Mouse (Mus musculus) forebrain, postnatal 0 days (tissue): ENCODE measurements around the gene Pth2. TPM values are rescaled to one million over a fixed set of nuclear protein-coding genes. Genes with fewer than 3 reads are reported as not detected.

ENCODE experiments used
- ATAC-seq: fragments of 200-750 bp; cut with Nextera tagmentation; 2 replicates; pipeline ENCODE4 v1.8.0; 2017; ENCODE audit warnings: mild to moderate bottlenecking, moderate library complexity
- DNase-seq: peaks from one replicate; pipeline ENCODE4 v3.0.0-alpha.2; 2015
- H3K27ac ChIP-seq: fragments of 300-500 bp; sonication (generic); 2 replicates; pipeline ENCODE4 v1.5.1; 2014; ENCODE audit warnings: low read depth, mild to moderate bottlenecking, antibody characterized with exemption, low read length, moderate library complexity, mixed read lengths
- H3K27me3 ChIP-seq: fragments of 300-500 bp; sonication (generic); 2 replicates; pipeline ENCODE4 v1.6.1; 2014; ENCODE audit warnings: mild to moderate bottlenecking, low read length, mixed read lengths; ENCODE audit not compliant: insufficient read depth
- H3K36me3 ChIP-seq: fragments of 300-500 bp; sonication (generic); 2 replicates; pipeline ENCODE4 v1.6.1; 2014; ENCODE audit warnings: mild to moderate bottlenecking, moderate library complexity; ENCODE audit not compliant: insufficient read depth
- H3K4me1 ChIP-seq: fragments of 300-500 bp; sonication (generic); 2 replicates; pipeline ENCODE4 v1.6.1; 2014; ENCODE audit warnings: antibody characterized with exemption; ENCODE audit not compliant: insufficient read depth
- H3K4me2 ChIP-seq: fragments of 300-500 bp; sonication (generic); 2 replicates; pipeline ENCODE4 v1.6.1; 2014; ENCODE audit warnings: low read depth, mild to moderate bottlenecking, moderate library complexity
- H3K4me3 ChIP-seq: fragments of 300-500 bp; sonication (generic); 2 replicates; pipeline ENCODE4 v1.5.1; 2014; ENCODE audit warnings: low read depth, low read length, mixed read lengths
- H3K9ac ChIP-seq: fragments of 300-500 bp; sonication (generic); 2 replicates; pipeline ENCODE4 v1.6.1; 2014; ENCODE audit warnings: mild to moderate bottlenecking
- H3K9me3 ChIP-seq: fragments of 300-500 bp; sonication (generic); 2 replicates; pipeline ENCODE4 v1.6.1; 2016; ENCODE audit warnings: low read length
- CTCF ChIP-seq: sonication (generic); IDR thresholded peaks from 2 replicates; pipeline ENCODE4 v1.5.1; 2016; ENCODE audit warnings: antibody characterized with exemption, control low read depth, low read depth
- WGBS: fragments of 180-500 bp; shearing (Covaris S2); extraction: QIAGEN DNeasy Blood & Tissue Kit; methylation state at CpG from one replicate; pipeline ENCODE4 v1.1.7; 2014; 5-methylcytosine and 5-hydroxymethylcytosine counted together
- polyA plus RNA-seq: library from polyadenylated mRNA; unstranded; fragments of >200 nt; fragmentation: Nextera tagmentation; extraction: Ambion mirVana; gene quantifications from 2 replicates; pipeline ENCODE4 v1.2.1, GENCODE M21; 2015
- total RNA-seq: library from RNA; depleted of rRNA; stranded (reverse); fragments of >200 nt; gene quantifications from 2 replicates; pipeline ENCODE4 v1.2.3, GENCODE M21; 2014

The Pth2 gene
- total and polyA plus RNA-seq, 2 experiments from 2014 or later = 0.48 TPM; not detected in 1

- ATAC-seq (no peak), DNase-seq (no peak)
- peak overlapping the region; percentile 57 for H3K4me2 ChIP-seq
- no peak overlapping the region for H3K9ac ChIP-seq
- 3% methylated on average over 34 of the region's 35 CpGs for WGBS
- no peaks in the 10 kb centered on the region for H3K4me1 ChIP-seq
- no peaks in the 10 kb centered on the region for H3K36me3 ChIP-seq
- H3K27me3 ChIP-seq = peaks cover 81% of the 10 kb centered on the region
- H3K4me3 ChIP-seq = peak overlapping the region; percentile 37
- TF ChIP-seq CTCF = peak; percentile 32; the same call in 1 of the 2 replicates
- no peak overlapping the region for H3K27ac ChIP-seq
- no peaks in the 10 kb centered on the region for H3K9me3 ChIP-seq
Measured at GRCm38 (mm10) chr7:45181540-45181939, 745 bp downstream of the Pth2 start.

- ATAC-seq (peak; percentile 98), DNase-seq (peak; percentile 87)
- Histone ChIP-seq H3K27ac (no peak overlapping the region), H3K4me2 (peak overlapping the region; percentile 57), H3K4me1 (no peaks in the 10 kb centered on the region), H3K27me3 (peaks cover 76% of the 10 kb centered on the region), H3K4me3 (peak overlapping the region; percentile 37), H3K9ac (no peak overlapping the region), H3K9me3 (no peaks in the 10 kb centered on the region), H3K36me3 (no peaks in the 10 kb centered on the region)
- TF ChIP-seq CTCF = no peak
- under 1% methylated on average over 34 of the region's 34 CpGs for WGBS
Measured at GRCm38 (mm10) chr7:45182199-45182601, 1.4 kb downstream of the Pth2 start.

- ATAC-seq (peak; percentile 6; the same call in 1 of the 2 replicates), DNase-seq (no peak)
- H3K36me3 ChIP-seq = no peaks in the 10 kb centered on the region
- H3K4me3 ChIP-seq = peak overlapping the region; percentile 37
- H3K27ac ChIP-seq = no peak overlapping the region
- H3K9ac ChIP-seq = no peak overlapping the region
- peak overlapping the region; percentile 57 for H3K4me2 ChIP-seq
- whole genome bisulfite sequencing = 19% methylated on average over 11 of the region's 11 CpGs
- no peaks in the 10 kb centered on the region for H3K9me3 ChIP-seq
- H3K4me1 ChIP-seq = no peaks in the 10 kb centered on the region
- no peak for TF ChIP-seq CTCF
- H3K27me3 ChIP-seq = peaks cover 72% of the 10 kb centered on the region
Measured at GRCm38 (mm10) chr7:45182606-45183005, 1.8 kb downstream of the Pth2 start.

DNA sequence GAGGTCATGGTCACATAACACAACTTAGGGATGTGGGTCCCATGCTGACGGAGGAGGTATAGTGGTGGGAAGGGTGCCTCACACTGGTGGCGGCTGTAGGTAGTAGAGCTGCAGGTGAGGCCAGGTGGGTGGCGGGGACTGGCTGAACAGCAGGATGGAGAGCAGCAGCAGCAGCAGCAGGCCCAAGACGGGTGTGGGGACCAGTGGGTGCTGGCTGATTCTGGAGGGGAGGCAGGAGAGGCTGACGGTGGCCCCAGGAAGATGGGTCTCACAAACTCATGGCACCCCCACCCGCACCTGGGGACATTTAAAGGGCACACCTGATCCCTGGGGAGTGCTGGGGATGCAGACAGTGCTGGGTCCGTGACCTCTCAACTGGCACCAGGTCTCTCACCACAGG is 2.9 kb downstream of the Pth2 start:
- H3K27me3 ChIP-seq = peaks cover 61% of the 10 kb centered on the region
- H3K36me3 ChIP-seq = no peaks in the 10 kb centered on the region
- H3K4me2 ChIP-seq = no peak overlapping the region
- ATAC-seq (no peak), DNase-seq (no peak)
- no peak for TF ChIP-seq CTCF
- H3K9ac ChIP-seq = no peak overlapping the region
- H3K4me3 ChIP-seq = no peak overlapping the region
- no peaks in the 10 kb centered on the region for H3K9me3 ChIP-seq
- H3K27ac ChIP-seq = no peak overlapping the region
- WGBS = 74% methylated on average over 7 of the region's 7 CpGs
- H3K4me1 ChIP-seq = no peaks in the 10 kb centered on the region

GRCm38 (mm10) chr7:45185921-45186320 is 5.1 kb downstream of the Pth2 start:
- Histone ChIP-seq H3K4me3 (no peak overlapping the region), H3K4me1 (no peaks in the 10 kb centered on the region), H3K9ac (no peak overlapping the region), H3K27me3 (peaks cover 39% of the 10 kb centered on the region), H3K4me2 (no peak overlapping the region), H3K27ac (no peak overlapping the region), H3K36me3 (no peaks in the 10 kb centered on the region), H3K9me3 (no peaks in the 10 kb centered on the region)
- DNase-seq (no peak), ATAC-seq (no peak)
- TF ChIP-seq CTCF = no peak
- WGBS = 57% methylated on average over 7 of the region's 7 CpGs

GRCm38 (mm10) chr7:45189600-45189999 is 8.8 kb downstream of the Pth2 start:
- Histone ChIP-seq H3K27me3 (peaks cover 6% of the 10 kb centered on the region; the same call in 1 of the 2 replicates), H3K27ac (no peak overlapping the region), H3K36me3 (no peaks in the 10 kb centered on the region), H3K9ac (no peak overlapping the region), H3K4me1 (no peaks in the 10 kb centered on the region), H3K4me3 (no peak overlapping the region), H3K4me2 (no peak overlapping the region), H3K9me3 (no peaks in the 10 kb centered on the region)
- TF ChIP-seq CTCF = no peak
- no peak for ATAC-seq
- no peak for DNase-seq
- 59% methylated on average over 16 of the region's 16 CpGs for WGBS

DNA sequence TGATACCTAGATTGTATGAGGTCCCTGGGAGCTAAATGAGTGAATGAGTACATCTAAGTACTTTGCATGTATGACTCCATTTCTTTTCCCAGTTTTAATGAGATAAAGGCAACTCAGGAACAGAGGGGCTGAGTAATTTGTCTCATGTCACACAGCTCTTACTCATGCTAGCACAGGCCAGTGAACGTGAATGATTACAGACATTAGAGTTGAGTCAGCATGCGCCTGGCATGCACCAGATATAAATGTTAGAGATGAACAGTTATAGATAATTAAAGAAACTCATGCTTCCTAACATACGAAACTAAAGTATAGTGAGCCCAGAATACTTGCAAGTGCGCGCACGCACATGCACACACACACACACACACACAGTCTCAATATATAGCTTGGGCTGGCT is 9.4 kb downstream of the Pth2 start:
- no peak for DNase-seq
- no peak overlapping the region for H3K9ac ChIP-seq
- 85% methylated on average over 6 of the region's 6 CpGs for WGBS
- H3K27me3 ChIP-seq = no peaks in the 10 kb centered on the region
- no peaks in the 10 kb centered on the region for H3K9me3 ChIP-seq
- no peaks in the 10 kb centered on the region for H3K4me1 ChIP-seq
- no peak overlapping the region for H3K27ac ChIP-seq
- ATAC-seq = no peak
- H3K4me3 ChIP-seq = no peak overlapping the region
- H3K36me3 ChIP-seq = no peaks in the 10 kb centered on the region
- TF ChIP-seq CTCF = no peak
- no peak overlapping the region for H3K4me2 ChIP-seq

DNA sequence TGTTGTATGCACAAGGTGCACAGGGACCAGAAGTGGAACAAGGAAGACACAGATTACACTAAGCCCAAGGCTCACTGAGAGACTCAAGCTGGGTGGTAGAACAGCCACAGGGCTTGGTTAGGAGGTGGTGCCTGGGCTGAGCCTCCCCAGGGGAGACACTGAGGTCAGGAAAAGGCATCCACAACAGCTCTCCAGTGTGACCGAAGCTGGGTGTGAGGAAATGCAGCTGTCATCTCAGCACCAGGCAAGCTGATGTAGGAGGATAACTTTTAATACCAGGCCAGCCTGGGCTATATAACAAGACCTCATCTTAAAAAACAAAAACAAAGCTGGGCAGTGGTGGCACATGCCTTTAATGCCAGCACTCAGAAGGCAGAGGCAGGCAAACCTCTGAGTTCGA is 10.4 kb downstream of the Pth2 start:
- DNase-seq (no peak), ATAC-seq (no peak)
- WGBS = 74% methylated on average over 2 of the region's 2 CpGs

More for the DNA sequence above, 10.4 kb downstream of the Pth2 start:
- Histone ChIP-seq H3K4me3 (no peak overlapping the region), H3K27me3 (no peaks in the 10 kb centered on the region), H3K9me3 (no peaks in the 10 kb centered on the region), H3K4me2 (no peak overlapping the region), H3K9ac (no peak overlapping the region), H3K36me3 (no peaks in the 10 kb centered on the region), H3K27ac (no peak overlapping the region), H3K4me1 (no peaks in the 10 kb centered on the region)
- TF ChIP-seq CTCF = no peak
